In genomic region chr10:62550787-62551300, GRCm38 (mm10) we compare ENCODE assay signal across 14 mouse cellular contexts.
"Had no signal": no experiment of that assay in that cellular context is flagged by ENCODE, and none has a peak within 500 bp of the region (broad histone marks: within the 10 kb centered on the region; RNA-seq: fewer than 3 reads in every experiment).

No protein-coding gene starts in this region.

- H3K4me3 ChIP-seq: intestine, embryonic 15.5 days; layer of hippocampus, adult 2 months; limb, embryonic 10.5 days; liver, embryonic 15.5 days; midbrain, embryonic 13.5 days; neural tube, embryonic 15.5 days; stomach, embryonic 15.5 days had no signal

- ATAC-seq: intestine, embryonic 15.5 days; lung, postnatal 0 days; midbrain, embryonic 13.5 days had no signal

- H3K9ac ChIP-seq: intestine, embryonic 15.5 days; liver, embryonic 15.5 days; midbrain, embryonic 13.5 days; neural tube, embryonic 15.5 days; stomach, embryonic 15.5 days had no signal

- H3K4me2 ChIP-seq: intestine, embryonic 15.5 days; liver, embryonic 11.5 days; midbrain, embryonic 13.5 days; neural tube, embryonic 15.5 days; stomach, embryonic 15.5 days had no signal

- DNase-seq: kidney, adult 18-20 months; kidney, postnatal 10 days; kidney, postnatal 4 days; lung, adult 2 months; lung, postnatal 36 days had no signal

- H3K36me3 ChIP-seq: intestine, embryonic 15.5 days; limb, embryonic 10.5 days; liver, embryonic 15.5 days; stomach, embryonic 15.5 days had no signal

- H3K9me3 ChIP-seq: intestine, embryonic 15.5 days; limb, embryonic 10.5 days; liver, embryonic 15.5 days; midbrain, embryonic 13.5 days; neural tube, embryonic 15.5 days; stomach, embryonic 15.5 days had no signal

- H3K4me1 ChIP-seq: intestine, embryonic 15.5 days; midbrain, embryonic 13.5 days; neural tube, embryonic 15.5 days; stomach, embryonic 15.5 days had no signal

- H3K27ac ChIP-seq: intestine, embryonic 15.5 days; layer of hippocampus, adult 2 months; limb, embryonic 10.5 days; liver, embryonic 15.5 days; midbrain, embryonic 13.5 days; neural tube, embryonic 15.5 days; stomach, embryonic 15.5 days had no signal

- H3K27me3 ChIP-seq: intestine, embryonic 15.5 days; liver, embryonic 15.5 days; midbrain, embryonic 13.5 days; neural tube, embryonic 15.5 days; stomach, embryonic 15.5 days had no signal
